Mouse (Mus musculus) kidney, postnatal 4 days (tissue): ENCODE measurements around the gene Pard3b.

ENCODE experiments used
- DNase-seq, 2 experiments: peaks; one replicate each; pipeline ENCODE4 v3.0.0; 2021; ENCODE audit warnings: mixed read lengths in 2 of 2

Gene Pard3b

GRCm38 (mm10) chr1:61933574-61933973 lies 294.9 kb downstream of the Pard3b start:
- no peak for DNase-seq

- DNase-seq = no peak
Measured at GRCm38 (mm10) chr1:61934760-61935159, 296.1 kb downstream of the Pard3b start.

GRCm38 (mm10) chr1:61939882-61940281 lies 301.3 kb downstream of the Pard3b start:
- DNase-seq = no peak

GRCm38 (mm10) chr1:61961533-61961932 lies 322.9 kb downstream of the Pard3b start:
- DNase-seq = no peak

GRCm38 (mm10) chr1:61962571-61962970 lies 323.9 kb downstream of the Pard3b start:
- DNase-seq = no peak

GRCm38 (mm10) chr1:61967124-61967523 lies 328.5 kb downstream of the Pard3b start:
- DNase-seq = no peak

- DNase-seq = no peak
Measured at GRCm38 (mm10) chr1:61967807-61968206, 329.2 kb downstream of the Pard3b start.

GRCm38 (mm10) chr1:61997711-61998110 lies 359.1 kb downstream of the Pard3b start:
- DNase-seq = no peak

GRCm38 (mm10) chr1:62008811-62009210 lies 370.2 kb downstream of the Pard3b start:
- no peak for DNase-seq

- no peak for DNase-seq
Measured at GRCm38 (mm10) chr1:62011712-62012111, 373.1 kb downstream of the Pard3b start.

- no peak for DNase-seq
Measured at GRCm38 (mm10) chr1:62016536-62017300, 378.1 kb downstream of the Pard3b start.

- DNase-seq = no peak
Measured at GRCm38 (mm10) chr1:62018276-62018675, 379.7 kb downstream of the Pard3b start.

GRCm38 (mm10) chr1:62019743-62020142 lies 381.1 kb downstream of the Pard3b start:
- no peak for DNase-seq

- DNase-seq = no peak
Measured at GRCm38 (mm10) chr1:62041718-62042117, 403.1 kb downstream of the Pard3b start.

GRCm38 (mm10) chr1:62048592-62048991 lies 410.0 kb downstream of the Pard3b start:
- DNase-seq = no peak

- no peak for DNase-seq
Measured at GRCm38 (mm10) chr1:62051186-62051825, 412.7 kb downstream of the Pard3b start.

GRCm38 (mm10) chr1:62053167-62053638 lies 414.6 kb downstream of the Pard3b start:
- DNase-seq = no peak

GRCm38 (mm10) chr1:62055280-62055679 lies 416.7 kb downstream of the Pard3b start:
- no peak for DNase-seq

GRCm38 (mm10) chr1:62070617-62071016 lies 432.0 kb downstream of the Pard3b start:
- no peak for DNase-seq

- DNase-seq = no peak
Measured at GRCm38 (mm10) chr1:62071139-62071538, 432.5 kb downstream of the Pard3b start.

- no peak for DNase-seq
Measured at GRCm38 (mm10) chr1:62076171-62076570, 437.5 kb downstream of the Pard3b start.

- DNase-seq = no peak
Measured at GRCm38 (mm10) chr1:62081129-62081528, 442.5 kb downstream of the Pard3b start.

GRCm38 (mm10) chr1:62085995-62086394 lies 447.4 kb downstream of the Pard3b start:
- DNase-seq = no peak

GRCm38 (mm10) chr1:62087464-62087863 lies 448.8 kb downstream of the Pard3b start:
- no peak for DNase-seq
